Mouse (Mus musculus): ENCODE results near the gene Glp1r. TPM values are rescaled to one million over a fixed set of nuclear protein-coding genes. Genes with fewer than 3 reads are reported as not detected.

The Glp1r gene
- polyA plus RNA-seq, 1 experiment = 0.01 TPM

Other genes with a start within 250 kb of the Glp1r start
- gene Umodl1, start 52.8 kb downstream of the Glp1r start, polyA plus RNA-seq (2012; rRNA removed) = not detected in 2 replicates
- gene Abcg1, start 155.9 kb downstream of the Glp1r start, polyA plus RNA-seq (2012; rRNA removed) = 7.4 and 9.9 TPM in 2 replicates
- not detected in 2 replicates for gene Tff3, start 227.8 kb downstream of the Glp1r start, polyA plus RNA-seq (2012; rRNA removed)
- gene Tff2, start 242.5 kb downstream of the Glp1r start, polyA plus RNA-seq (2012; rRNA removed) = 0.17 TPM in 1 of 2 replicates, not detected in the other